In genomic region chr7:98216713-98217112, GRCm38 (mm10) we compare ENCODE assay signal across 28 mouse cellular contexts. TPM values are rescaled to one million over a fixed set of nuclear protein-coding genes. Genes with fewer than 3 reads are reported as not detected.
DNase-seq lines count a peak whose midpoint lies in the region; ATAC-seq and TF ChIP-seq lines count a peak whose summit lies in the region.
"Had no signal": no experiment of that assay in that cellular context is flagged by ENCODE, and none has a peak within 500 bp of the region (broad histone marks: within the 10 kb centered on the region; RNA-seq: fewer than 3 reads in every experiment).

No protein-coding gene starts in this region.

- H3K27ac ChIP-seq in forebrain, embryonic 14.5 days (ENCODE audit: low read depth, low read length) = no peak overlapping the region
- no peak overlapping the region for H3K27ac ChIP-seq in forebrain, embryonic 11.5 days (ENCODE audit: low read depth, low read length)
- H3K27ac ChIP-seq in hindbrain, embryonic 16.5 days (ENCODE audit: low read depth, low read length) = no peak overlapping the region
- H3K27ac ChIP-seq in hindbrain, embryonic 10.5 days = no peak overlapping the region
- no peak overlapping the region for H3K27ac ChIP-seq in midbrain, postnatal 0 days (ENCODE audit: low read depth, low read length)
- no peak overlapping the region for H3K27ac ChIP-seq in midbrain, embryonic 16.5 days (ENCODE audit: low read length)
- H3K27ac ChIP-seq: embryonic facial prominence, embryonic 15.5 days; heart, adult 2 months; heart, embryonic 13.5 days; hindbrain, embryonic 15.5 days; limb, embryonic 12.5 days; liver, embryonic 12.5 days had no signal

- H3K9me3 ChIP-seq in forebrain, embryonic 14.5 days (replicated peaks; ENCODE audit: control insufficient read depth, low read length) = no peaks in the 10 kb centered on the region
- H3K9me3 ChIP-seq in forebrain, embryonic 11.5 days (ENCODE audit: control insufficient read depth, low read length) = no peaks in the 10 kb centered on the region
- H3K9me3 ChIP-seq in hindbrain, embryonic 16.5 days (ENCODE audit: control insufficient read depth, low read length) = no peaks in the 10 kb centered on the region
- no peaks in the 10 kb centered on the region for H3K9me3 ChIP-seq in hindbrain, embryonic 10.5 days
- no peaks in the 10 kb centered on the region for H3K9me3 ChIP-seq in midbrain, postnatal 0 days (ENCODE audit: low read length)
- no peaks in the 10 kb centered on the region for H3K9me3 ChIP-seq in midbrain, embryonic 16.5 days (replicated peaks; ENCODE audit: control insufficient read depth, low read length, poor library complexity, severe bottlenecking)
- H3K9me3 ChIP-seq: embryonic facial prominence, embryonic 15.5 days; heart, embryonic 13.5 days; hindbrain, embryonic 15.5 days; limb, embryonic 12.5 days; liver, embryonic 12.5 days had no signal

- no peaks in the 10 kb centered on the region for H3K27me3 ChIP-seq in forebrain, embryonic 14.5 days (replicated peaks; ENCODE audit: control insufficient read depth, insufficient read depth, low read length)
- no peaks in the 10 kb centered on the region for H3K27me3 ChIP-seq in forebrain, embryonic 11.5 days (ENCODE audit: control insufficient read depth, insufficient read depth, low read length)
- no peaks in the 10 kb centered on the region for H3K27me3 ChIP-seq in hindbrain, embryonic 16.5 days (replicated peaks; ENCODE audit: control insufficient read depth, insufficient read depth, low read length)
- H3K27me3 ChIP-seq in hindbrain, embryonic 10.5 days (ENCODE audit: insufficient read depth, poor library complexity, severe bottlenecking) = no peaks in the 10 kb centered on the region
- no peaks in the 10 kb centered on the region for H3K27me3 ChIP-seq in midbrain, postnatal 0 days (ENCODE audit: insufficient read depth, low read length)
- H3K27me3 ChIP-seq in midbrain, embryonic 16.5 days (ENCODE audit: control insufficient read depth, insufficient read depth, low read depth, low read length) = no peaks in the 10 kb centered on the region
- H3K27me3 ChIP-seq: embryonic facial prominence, embryonic 15.5 days; heart, embryonic 13.5 days; hindbrain, embryonic 15.5 days; limb, embryonic 12.5 days; liver, embryonic 12.5 days; Patski had no signal

- H3K36me3 ChIP-seq in forebrain, embryonic 14.5 days (ENCODE audit: control insufficient read depth, insufficient read depth, low read length) = no peaks in the 10 kb centered on the region
- H3K36me3 ChIP-seq in forebrain, embryonic 11.5 days (ENCODE audit: control insufficient read depth, insufficient read depth, low read length) = no peaks in the 10 kb centered on the region
- no peaks in the 10 kb centered on the region; the same call in 1 of the 2 replicates for H3K36me3 ChIP-seq in hindbrain, embryonic 16.5 days (ENCODE audit: control insufficient read depth, insufficient read depth, low read length)
- 0 out of 2 replicates have a peak, but pooled peaks cover 1% of the 10 kb centered on the region for H3K36me3 ChIP-seq in hindbrain, embryonic 10.5 days
- no peaks in the 10 kb centered on the region for H3K36me3 ChIP-seq in midbrain, postnatal 0 days (ENCODE audit: insufficient read depth, low read length)
- no peaks in the 10 kb centered on the region for H3K36me3 ChIP-seq in midbrain, embryonic 16.5 days (ENCODE audit: control insufficient read depth, insufficient read depth, low read length)
- H3K36me3 ChIP-seq: embryonic facial prominence, embryonic 15.5 days; hindbrain, embryonic 15.5 days had no signal

- TF ChIP-seq CTCF in midbrain, postnatal 0 days (IDR thresholded peaks at IDR 0.05) = no peak

- no peaks in the 10 kb centered on the region for H3K4me1 ChIP-seq in forebrain, embryonic 14.5 days (ENCODE audit: control insufficient read depth, insufficient read depth, low read length)
- H3K4me1 ChIP-seq in forebrain, embryonic 11.5 days (replicated peaks; ENCODE audit: control insufficient read depth, insufficient read depth, low read length) = no peaks in the 10 kb centered on the region
- H3K4me1 ChIP-seq in hindbrain, embryonic 16.5 days (ENCODE audit: control insufficient read depth, insufficient read depth, low read depth, low read length) = no peaks in the 10 kb centered on the region
- H3K4me1 ChIP-seq in hindbrain, embryonic 10.5 days (replicated peaks) = no peaks in the 10 kb centered on the region
- no peaks in the 10 kb centered on the region for H3K4me1 ChIP-seq in midbrain, postnatal 0 days (ENCODE audit: insufficient read depth, low read length)
- H3K4me1 ChIP-seq in midbrain, embryonic 16.5 days (ENCODE audit: control insufficient read depth, insufficient read depth, low read length) = no peaks in the 10 kb centered on the region
- H3K4me1 ChIP-seq: embryonic facial prominence, embryonic 15.5 days; heart, embryonic 13.5 days; hindbrain, embryonic 15.5 days; limb, embryonic 12.5 days; liver, embryonic 12.5 days had no signal

- no peak overlapping the region for H3K4me3 ChIP-seq in forebrain, embryonic 14.5 days (ENCODE audit: low read depth, low read length)
- no peak overlapping the region for H3K4me3 ChIP-seq in forebrain, embryonic 11.5 days (ENCODE audit: low read depth, low read length)
- H3K4me3 ChIP-seq in hindbrain, embryonic 16.5 days (ENCODE audit: low read length) = no peak overlapping the region
- H3K4me3 ChIP-seq in hindbrain, embryonic 10.5 days = no peak overlapping the region
- H3K4me3 ChIP-seq in midbrain, postnatal 0 days (ENCODE audit: low read depth, low read length) = no peak overlapping the region
- H3K4me3 ChIP-seq in midbrain, embryonic 16.5 days (ENCODE audit: low read depth, low read length) = no peak overlapping the region
- H3K4me3 ChIP-seq: embryonic facial prominence, embryonic 15.5 days; heart, adult 2 months; heart, embryonic 13.5 days; hindbrain, embryonic 15.5 days; limb, embryonic 12.5 days; liver, embryonic 12.5 days had no signal

- no peak overlapping the region for H3K4me2 ChIP-seq in forebrain, embryonic 14.5 days (ENCODE audit: low read length)
- H3K4me2 ChIP-seq in forebrain, embryonic 11.5 days (ENCODE audit: low read depth, low read length, severe bottlenecking) = no peak overlapping the region
- H3K4me2 ChIP-seq in hindbrain, embryonic 16.5 days (ENCODE audit: low read length) = no peak overlapping the region
- H3K4me2 ChIP-seq in midbrain, postnatal 0 days (ENCODE audit: low read depth, low read length, poor library complexity, severe bottlenecking) = no peak overlapping the region
- no peak overlapping the region for H3K4me2 ChIP-seq in midbrain, embryonic 16.5 days (ENCODE audit: low read length)
- H3K4me2 ChIP-seq: embryonic facial prominence, embryonic 15.5 days; heart, embryonic 13.5 days; hindbrain, embryonic 15.5 days; limb, embryonic 12.5 days; liver, embryonic 12.5 days had no signal

- no peak for ATAC-seq in forebrain, embryonic 14.5 days
- ATAC-seq in forebrain, embryonic 11.5 days (replicated peaks; ENCODE audit: low FRiP score) = no peak
- ATAC-seq in hindbrain, embryonic 16.5 days = peak; percentile 50; the same call in 1 of the 2 replicates
- ATAC-seq in midbrain, postnatal 0 days (ENCODE audit: low FRiP score) = no peak
- ATAC-seq in midbrain, embryonic 16.5 days = no peak
- ATAC-seq: CD4-positive, CD25-positive, alpha-beta regulatory T cell, adult 4 months; intestine, embryonic 16.5 days; liver, embryonic 12.5 days; Patski had no signal

- DNase-seq in forebrain, embryonic 14.5 days (ENCODE audit: low spot score) = peak; percentile 58
- no peak for DNase-seq in forebrain, embryonic 11.5 days (ENCODE audit: low spot score)
- DNase-seq in hindbrain, embryonic 10.5 days (ENCODE audit: low spot score) = no peak
- DNase-seq in midbrain, postnatal 0 days (ENCODE audit: low spot score) = peak; percentile 30
- no peak for DNase-seq in urinary bladder, postnatal 14 days (ENCODE audit: low spot score)
- DNase-seq: adrenal gland, adult 2 months; cerebellum, adult 18-20 months; cerebellum, postnatal 36 days; embryo, embryonic 11 days; gastrocnemius, postnatal 10 days; heart, adult 2 months; heart, postnatal 14 days; kidney, postnatal 25 days; layer of hippocampus, postnatal 36 days; lung, adult 18-20 months; thymus, adult 18-20 months; thymus, postnatal 36 days had no signal

- H3K9ac ChIP-seq in forebrain, embryonic 14.5 days (ENCODE audit: low read length) = no peak overlapping the region
- no peak overlapping the region for H3K9ac ChIP-seq in forebrain, embryonic 11.5 days (ENCODE audit: low read length)
- no peak overlapping the region for H3K9ac ChIP-seq in hindbrain, embryonic 16.5 days (ENCODE audit: low read depth, low read length)
- H3K9ac ChIP-seq in midbrain, postnatal 0 days (replicated peaks; ENCODE audit: low read length, poor library complexity, severe bottlenecking) = no peak overlapping the region
- no peak overlapping the region for H3K9ac ChIP-seq in midbrain, embryonic 16.5 days (ENCODE audit: low read depth, low read length)
- H3K9ac ChIP-seq: embryonic facial prominence, embryonic 15.5 days; heart, embryonic 13.5 days; hindbrain, embryonic 15.5 days; limb, embryonic 12.5 days; liver, embryonic 12.5 days had no signal

RNA-seq across cellular contexts. Expression of gene B3gnt6, which starts 17.4 kb away (rescaled TPM):
- polyA plus RNA-seq in forebrain, embryonic 14.5 days (2014; fragmentation: Nextera tagmentation; extraction: Ambion mirVana) = 0.19 and 0.32 TPM in 2 replicates
- not detected in 2 replicates for polyA plus RNA-seq in forebrain, embryonic 11.5 days (2014; fragmentation: Nextera tagmentation; extraction: Ambion mirVana)
- 0.55 and 0.78 TPM in 2 replicates for polyA plus RNA-seq in hindbrain, embryonic 16.5 days (2015; fragmentation: Nextera tagmentation; extraction: Ambion mirVana)
- 0.10 TPM in 1 of 2 replicates, not detected in the other for polyA plus RNA-seq in hindbrain, embryonic 10.5 days (2016; fragmentation: Nextera tagmentation; extraction: Ambion mirVana)
- 1.5 and 2.0 TPM in 2 replicates for total RNA-seq in midbrain, postnatal 0 days (2014; rRNA removed)
- polyA plus RNA-seq in midbrain, postnatal 0 days (2015; fragmentation: Nextera tagmentation; extraction: Ambion mirVana) = 1.3 TPM in 2 replicates
- 0.45 and 0.57 TPM in 2 replicates for polyA plus RNA-seq in midbrain, embryonic 16.5 days (2015; fragmentation: Nextera tagmentation; extraction: Ambion mirVana)
- total RNA-seq: gastrocnemius, postnatal 10 days; heart, adult 2 months; heart, postnatal 14 days had no signal
- polyA plus RNA-seq: CD4-positive, CD25-positive, alpha-beta regulatory T cell, adult 4 months; embryonic facial prominence, embryonic 15.5 days; heart, embryonic 13.5 days; intestine, embryonic 16.5 days; limb, embryonic 12.5 days; liver, embryonic 12.5 days; stomach, embryonic 16.5 days had no signal

RNA-seq across cellular contexts. Expression of gene Capn5, which starts 38.6 kb away (rescaled TPM):
- polyA plus RNA-seq in forebrain, embryonic 14.5 days (2014; fragmentation: Nextera tagmentation; extraction: Ambion mirVana) = 6.1 and 8.2 TPM in 2 replicates
- polyA plus RNA-seq in forebrain, embryonic 11.5 days (2014; fragmentation: Nextera tagmentation; extraction: Ambion mirVana) = 5.8 and 6.1 TPM in 2 replicates
- 27.3 and 31.4 TPM in 2 replicates for polyA plus RNA-seq in hindbrain, embryonic 16.5 days (2015; fragmentation: Nextera tagmentation; extraction: Ambion mirVana)
- 5.6 and 9.9 TPM in 2 replicates for polyA plus RNA-seq in hindbrain, embryonic 10.5 days (2016; fragmentation: Nextera tagmentation; extraction: Ambion mirVana)
- total RNA-seq in midbrain, postnatal 0 days (2014; rRNA removed) = 40.0 and 51.9 TPM in 2 replicates
- polyA plus RNA-seq in midbrain, postnatal 0 days (2015; fragmentation: Nextera tagmentation; extraction: Ambion mirVana) = 20.7 and 20.9 TPM in 2 replicates
- polyA plus RNA-seq in midbrain, embryonic 16.5 days (2015; fragmentation: Nextera tagmentation; extraction: Ambion mirVana) = 23.5 and 24.0 TPM in 2 replicates

Comparison
In these comparisons a context has a peak if more than half of its experiments do, and no peak if none do; other contexts are left out.
1. DNase-seq: peak in forebrain, embryonic 14.5 days (single experiment) and midbrain, postnatal 0 days (single experiment); none in forebrain, embryonic 11.5 days (single experiment), hindbrain, embryonic 10.5 days (single experiment) and urinary bladder, postnatal 14 days (single experiment).